Mouse (Mus musculus) gastrocnemius, adult 18-20 months (tissue): ENCODE measurements around the gene Lypd4. TPM values are rescaled to one million over a fixed set of nuclear protein-coding genes. Genes with fewer than 3 reads are reported as not detected.

Experiments used
- DNase-seq: peaks from one replicate; pipeline ENCODE4 v3.0.0; 2021; ENCODE audit warnings: low spot score
- total RNA-seq, 2 experiments: library from RNA; stranded (reverse); gene quantifications; 2 replicates each; pipeline ENCODE4 v1.2.3; 2021

The Lypd4 gene
- total RNA-seq, 2 experiments from 2014 or later: not detected

- no peak for DNase-seq
Measured at GRCm38 (mm10) chr7:24889431-24890220, 19.9 kb upstream of the Lypd4 start.

GRCm38 (mm10) chr7:24887096-24887495 is 17.4 kb upstream of the Lypd4 start:
- no peak for DNase-seq

- no peak for DNase-seq
Measured at GRCm38 (mm10) chr7:24886308-24886633, 16.5 kb upstream of the Lypd4 start.

GRCm38 (mm10) chr7:24885468-24886307 is 15.9 kb upstream of the Lypd4 start:
- DNase-seq: no peak

GRCm38 (mm10) chr7:24884693-24885291 is 15.1 kb upstream of the Lypd4 start:
- no peak for DNase-seq

- peak; percentile 99 for DNase-seq
Measured at GRCm38 (mm10) chr7:24883896-24884692, 14.4 kb upstream of the Lypd4 start, which contains the start of gene Rps19. Rps19 (plus strand) TSS chr7:24884371.

GRCm38 (mm10) chr7:24882416-24883199 is 12.9 kb upstream of the Lypd4 start:
- no peak for DNase-seq

- no peak for DNase-seq
Measured at GRCm38 (mm10) chr7:24879620-24880019, 9.9 kb upstream of the Lypd4 start.

GRCm38 (mm10) chr7:24877588-24877987 is 7.8 kb upstream of the Lypd4 start:
- no peak for DNase-seq

GRCm38 (mm10) chr7:24869080-24869479 is 661 bp downstream of the Lypd4 start:
- DNase-seq: no peak

GRCm38 (mm10) chr7:24864156-24864555 is 5.6 kb downstream of the Lypd4 start:
- no peak for DNase-seq

GRCm38 (mm10) chr7:24862853-24863252 is 6.9 kb downstream of the Lypd4 start:
- DNase-seq: no peak

GRCm38 (mm10) chr7:24861913-24862312 is 7.8 kb downstream of the Lypd4 start, which contains the start of gene Gm9844:
Gm9844 (plus strand) TSS chr7:24862213.
- DNase-seq: no peak

GRCm38 (mm10) chr7:24859234-24859633 is 10.5 kb downstream of the Lypd4 start:
- no peak for DNase-seq

- DNase-seq: no peak
Measured at GRCm38 (mm10) chr7:24856460-24857120, 13.2 kb downstream of the Lypd4 start.

- DNase-seq: no peak
Measured at GRCm38 (mm10) chr7:24853695-24854094, 16.0 kb downstream of the Lypd4 start.

- DNase-seq: no peak
Measured at GRCm38 (mm10) chr7:24853233-24853563, 16.5 kb downstream of the Lypd4 start.

- no peak for DNase-seq
Measured at GRCm38 (mm10) chr7:24852557-24853232, 17.0 kb downstream of the Lypd4 start.

- DNase-seq: no peak
Measured at GRCm38 (mm10) chr7:24851596-24852325, 18.0 kb downstream of the Lypd4 start.
